Mouse (Mus musculus) embryonic facial prominence, embryonic 15.5 days (tissue): ENCODE data around the gene Brcc3. TPM values are rescaled to one million over a fixed set of nuclear protein-coding genes. Genes with fewer than 3 reads are reported as not detected.

Experiments used
- ATAC-seq: fragments of 200-750 bp; cut with Nextera tagmentation; 2 replicates; pipeline ENCODE4 v1.8.0; 2017; ENCODE audit warnings: low read depth, moderate TSS enrichment; ENCODE audit not compliant: insufficient number of reproducible peaks, low FRiP score, low TSS enrichment
- H3K27ac ChIP-seq: fragments of 300-500 bp; sonication (generic); replicated peaks from 2 replicates; pipeline ENCODE4 v1.5.1; 2015; ENCODE audit warnings: mild to moderate bottlenecking, inconsistent platforms
- H3K27me3 ChIP-seq: fragments of 300-500 bp; sonication (generic); 2 replicates; pipeline ENCODE4 v1.6.1; 2015; ENCODE audit warnings: inconsistent platforms
- H3K36me3 ChIP-seq: fragments of 300-500 bp; sonication (generic); 2 replicates; pipeline ENCODE4 v1.6.1; 2015; ENCODE audit warnings: mild to moderate bottlenecking, inconsistent platforms
- H3K4me1 ChIP-seq: fragments of 300-500 bp; sonication (generic); 2 replicates; pipeline ENCODE4 v1.6.1; 2015; ENCODE audit warnings: inconsistent platforms
- H3K4me2 ChIP-seq: fragments of 300-500 bp; sonication (generic); replicated peaks from 2 replicates; pipeline ENCODE4 v1.6.1; 2015; ENCODE audit warnings: mild to moderate bottlenecking, inconsistent platforms
- H3K4me3 ChIP-seq: fragments of 300-500 bp; sonication (generic); replicated peaks from 2 replicates; pipeline ENCODE4 v1.5.1; 2015; ENCODE audit warnings: mild to moderate bottlenecking, inconsistent platforms
- H3K9ac ChIP-seq: fragments of 300-500 bp; sonication (generic); 2 replicates; pipeline ENCODE4 v1.6.1; 2015; ENCODE audit warnings: inconsistent platforms
- H3K9me3 ChIP-seq: fragments of 300-500 bp; sonication (generic); replicated peaks from 2 replicates; pipeline ENCODE4 v1.6.1; 2016; ENCODE audit warnings: inconsistent platforms
- WGBS: fragments of 180-500 bp; shearing (Covaris S2); methylation state at CpG from one replicate; pipeline ENCODE4 v1.1.7; 2015; 5-methylcytosine and 5-hydroxymethylcytosine counted together
- polyA plus RNA-seq: library from polyadenylated mRNA; unstranded; fragments of >200 nt; fragmentation: Nextera tagmentation; extraction: Ambion mirVana; gene quantifications from 2 replicates; pipeline ENCODE4 v1.2.1, GENCODE M21; 2015

The Brcc3 gene
- 48.8 and 52.2 TPM in 2 replicates for polyA plus RNA-seq

GRCm38 (mm10) chrX:75415936-75416785 is at the start of gene Brcc3, which contains the start of the genes Cmc4 and Mtcp1:
Gene Brcc3, plus strand, starts transcription at chrX:75416628.
Gene Cmc4, minus strand, starts transcription at chrX:75416584.
Gene Mtcp1, minus strand, starts transcription at chrX:75416588.
- peak; percentile 99 for ATAC-seq
- Histone ChIP-seq H3K27ac (peak within 1 kb of the TSS; percentile 85), H3K4me2 (peak within 1 kb of the TSS; percentile 43), H3K9ac (peak within 1 kb of the TSS; percentile 45), H3K36me3 (no peaks in the 10 kb centered on the region), H3K27me3 (no peaks in the 10 kb centered on the region), H3K9me3 (no peaks in the 10 kb centered on the region), H3K4me3 (peak within 1 kb of the TSS; percentile 55), H3K4me1 (no peaks in the 10 kb centered on the region)
- WGBS: 21% methylated on average over 49 of the region's 52 CpGs

- no peak for ATAC-seq
- Histone ChIP-seq H3K9ac (no peak overlapping the region), H3K9me3 (no peaks in the 10 kb centered on the region), H3K4me2 (no peak overlapping the region), H3K4me3 (no peak overlapping the region), H3K27ac (no peak overlapping the region), H3K4me1 (no peaks in the 10 kb centered on the region), H3K27me3 (no peaks in the 10 kb centered on the region), H3K36me3 (no peaks in the 10 kb centered on the region)
These were observed 46.2 kb upstream of the Brcc3 start for GRCm38 (mm10) chrX:75370197-75370596.

GRCm38 (mm10) chrX:75372666-75373425 is 43.6 kb upstream of the Brcc3 start:
- H3K27ac ChIP-seq: no peak overlapping the region
- no peaks in the 10 kb centered on the region for H3K27me3 ChIP-seq
- no peaks in the 10 kb centered on the region for H3K9me3 ChIP-seq
- ATAC-seq: no peak
- no peaks in the 10 kb centered on the region for H3K4me1 ChIP-seq
- no peaks in the 10 kb centered on the region for H3K36me3 ChIP-seq
- no peak overlapping the region for H3K9ac ChIP-seq
- H3K4me3 ChIP-seq: no peak overlapping the region
- H3K4me2 ChIP-seq: no peak overlapping the region
- 61% methylated on average over 2 of the region's 2 CpGs for WGBS

- Histone ChIP-seq H3K4me1 (no peaks in the 10 kb centered on the region), H3K9ac (no peak overlapping the region), H3K4me2 (no peak overlapping the region), H3K36me3 (no peaks in the 10 kb centered on the region), H3K4me3 (no peak overlapping the region), H3K9me3 (no peaks in the 10 kb centered on the region), H3K27ac (no peak overlapping the region), H3K27me3 (no peaks in the 10 kb centered on the region)
- no peak for ATAC-seq
These were observed 39.6 kb upstream of the Brcc3 start for GRCm38 (mm10) chrX:75376815-75377214.

- Histone ChIP-seq H3K9me3 (no peaks in the 10 kb centered on the region), H3K4me3 (no peak overlapping the region), H3K9ac (no peak overlapping the region), H3K4me1 (no peaks in the 10 kb centered on the region), H3K36me3 (no peaks in the 10 kb centered on the region), H3K27ac (no peak overlapping the region), H3K4me2 (no peak overlapping the region), H3K27me3 (no peaks in the 10 kb centered on the region)
- 82% methylated on average over 1 of the region's 1 CpGs for WGBS
- no peak for ATAC-seq
These were observed 35.3 kb upstream of the Brcc3 start for GRCm38 (mm10) chrX:75381176-75381575.

GRCm38 (mm10) chrX:75381699-75382098 is 34.7 kb upstream of the Brcc3 start:
- WGBS: 60% methylated on average over 5 of the region's 5 CpGs
- no peak overlapping the region for H3K27ac ChIP-seq
- H3K4me3 ChIP-seq: peak overlapping the region; percentile 56
- no peaks in the 10 kb centered on the region for H3K4me1 ChIP-seq
- H3K4me2 ChIP-seq: peak overlapping the region; percentile 39; the same call in 1 of the 2 replicates
- H3K36me3 ChIP-seq: no peaks in the 10 kb centered on the region
- no peaks in the 10 kb centered on the region for H3K9me3 ChIP-seq
- no peak overlapping the region for H3K9ac ChIP-seq
- no peak for ATAC-seq
- no peaks in the 10 kb centered on the region for H3K27me3 ChIP-seq

- Histone ChIP-seq H3K9ac (peak within 1 kb of the TSS; percentile 31; the same call in 1 of the 2 replicates), H3K4me3 (peak within 1 kb of the TSS; percentile 56), H3K36me3 (no peaks in the 10 kb centered on the region), H3K27me3 (no peaks in the 10 kb centered on the region), H3K27ac (0 out of 2 replicates have a peak within 1 kb of the TSS, but pooled peaks have one; percentile 51), H3K4me1 (no peaks in the 10 kb centered on the region), H3K4me2 (peak within 1 kb of the TSS; percentile 39), H3K9me3 (no peaks in the 10 kb centered on the region)
- peak; percentile 95 for ATAC-seq
- 14% methylated on average over 22 of the region's 25 CpGs for WGBS
These were observed 34.1 kb upstream of the Brcc3 start, which contains the start of the genes Fundc2 and F8 for GRCm38 (mm10) chrX:75382195-75382771. Gene Fundc2, plus strand, starts transcription at chrX:75382399. Gene F8, minus strand, starts transcription at chrX:75382615.

- no peaks in the 10 kb centered on the region for H3K9me3 ChIP-seq
- H3K27me3 ChIP-seq: no peaks in the 10 kb centered on the region
- ATAC-seq: no peak
- no peak overlapping the region for H3K27ac ChIP-seq
- WGBS: 82% methylated on average over 1 of the region's 1 CpGs
- H3K4me1 ChIP-seq: no peaks in the 10 kb centered on the region
- H3K4me3 ChIP-seq: no peak overlapping the region
- no peaks in the 10 kb centered on the region for H3K36me3 ChIP-seq
- H3K9ac ChIP-seq: no peak overlapping the region
- H3K4me2 ChIP-seq: no peak overlapping the region
These were observed 17.0 kb upstream of the Brcc3 start for GRCm38 (mm10) chrX:75399471-75399870.

GRCm38 (mm10) chrX:75402668-75403067 is 13.8 kb upstream of the Brcc3 start:
- no peak for ATAC-seq
- no peak overlapping the region for H3K4me2 ChIP-seq
- no peak overlapping the region for H3K27ac ChIP-seq
- no peaks in the 10 kb centered on the region for H3K27me3 ChIP-seq
- no peaks in the 10 kb centered on the region for H3K36me3 ChIP-seq
- no peaks in the 10 kb centered on the region for H3K9me3 ChIP-seq
- no peaks in the 10 kb centered on the region for H3K4me1 ChIP-seq
- no peak overlapping the region for H3K4me3 ChIP-seq
- no peak overlapping the region for H3K9ac ChIP-seq
- 69% methylated on average over 2 of the region's 2 CpGs for WGBS

GRCm38 (mm10) chrX:75403350-75403749 is 13.1 kb upstream of the Brcc3 start:
- H3K9ac ChIP-seq: no peak overlapping the region
- no peaks in the 10 kb centered on the region for H3K27me3 ChIP-seq
- no peak for ATAC-seq
- no peaks in the 10 kb centered on the region for H3K4me1 ChIP-seq
- no peak overlapping the region for H3K27ac ChIP-seq
- H3K4me3 ChIP-seq: no peak overlapping the region
- no peaks in the 10 kb centered on the region for H3K36me3 ChIP-seq
- no peak overlapping the region for H3K4me2 ChIP-seq
- H3K9me3 ChIP-seq: no peaks in the 10 kb centered on the region

GRCm38 (mm10) chrX:75409711-75410110 is 6.7 kb upstream of the Brcc3 start:
- Histone ChIP-seq H3K4me2 (no peak overlapping the region), H3K4me3 (no peak overlapping the region), H3K4me1 (no peaks in the 10 kb centered on the region), H3K27ac (no peak overlapping the region), H3K9ac (no peak overlapping the region), H3K27me3 (no peaks in the 10 kb centered on the region), H3K36me3 (no peaks in the 10 kb centered on the region), H3K9me3 (no peaks in the 10 kb centered on the region)
- no peak for ATAC-seq
- WGBS: 90% methylated on average over 1 of the region's 1 CpGs
